Mouse (Mus musculus) embryonic facial prominence, embryonic 12.5 days (tissue): ENCODE results near the gene Rcan3. TPM values are rescaled to one million over a fixed set of nuclear protein-coding genes. Genes with fewer than 3 reads are reported as not detected.
A peak's percentile ranks its signal among the peaks of the same experiment; 100 is the strongest.

Experiments used
- ATAC-seq: fragments of 200-750 bp; cut with Nextera tagmentation; 2 replicates; pipeline ENCODE4 v1.8.0; 2017; ENCODE audit not compliant: insufficient number of reproducible peaks, insufficient read depth, low FRiP score, low TSS enrichment
- H3K27ac ChIP-seq: fragments of 300-500 bp; sonication (generic); 2 replicates; pipeline ENCODE4 v1.5.1; 2016; ENCODE audit warnings: mild to moderate bottlenecking
- H3K27me3 ChIP-seq: fragments of 300-500 bp; sonication (generic); 2 replicates; pipeline ENCODE4 v1.6.1; 2016; ENCODE audit warnings: mild to moderate bottlenecking, moderate library complexity
- H3K36me3 ChIP-seq: fragments of 300-500 bp; sonication (generic); 2 replicates; pipeline ENCODE4 v1.6.1; 2016; ENCODE audit warnings: mild to moderate bottlenecking
- H3K4me1 ChIP-seq: fragments of 300-500 bp; sonication (generic); 2 replicates; pipeline ENCODE4 v1.6.1; 2016
- H3K4me2 ChIP-seq: fragments of 300-500 bp; sonication (generic); replicated peaks from 2 replicates; pipeline ENCODE4 v1.6.1; 2016; ENCODE audit warnings: mild to moderate bottlenecking, moderate library complexity
- H3K4me3 ChIP-seq: fragments of 300-500 bp; sonication (generic); 2 replicates; pipeline ENCODE4 v1.5.1; 2016; ENCODE audit warnings: mild to moderate bottlenecking
- H3K9ac ChIP-seq: fragments of 300-500 bp; sonication (generic); 2 replicates; pipeline ENCODE4 v1.6.1; 2016; ENCODE audit warnings: mild to moderate bottlenecking, moderate library complexity
- H3K9me3 ChIP-seq: fragments of 300-500 bp; sonication (generic); 2 replicates; pipeline ENCODE4 v1.6.1; 2016; ENCODE audit warnings: mild to moderate bottlenecking, moderate library complexity
- WGBS: fragments of 180-500 bp; shearing (Covaris S2); methylation state at CpG from one replicate; pipeline ENCODE4 v1.1.7; 2016; 5-methylcytosine and 5-hydroxymethylcytosine counted together
- polyA plus RNA-seq: library from polyadenylated mRNA; unstranded; fragments of >200 nt; fragmentation: Nextera tagmentation; extraction: Ambion mirVana; gene quantifications from 2 replicates; pipeline ENCODE4 v1.2.1, GENCODE M21; 2016

The Rcan3 gene
- polyA plus RNA-seq, 1 experiment from 2014 or later: 17.2 TPM

- WGBS: 38% methylated on average over 4 of the region's 4 CpGs
- ATAC-seq: no peak
- H3K4me3 ChIP-seq: no peak overlapping the region
- no peaks in the 10 kb centered on the region for H3K9me3 ChIP-seq
- H3K27me3 ChIP-seq: no peaks in the 10 kb centered on the region
- no peaks in the 10 kb centered on the region for H3K4me1 ChIP-seq
- no peak overlapping the region for H3K27ac ChIP-seq
- 0 out of 2 replicates have a peak, but pooled peaks cover 6% of the 10 kb centered on the region for H3K36me3 ChIP-seq
- no peak overlapping the region for H3K4me2 ChIP-seq
- H3K9ac ChIP-seq: no peak overlapping the region
These were observed 22.0 kb downstream of the Rcan3 start for GRCm38 (mm10) chr4:135411633-135412032.

GRCm38 (mm10) chr4:135406180-135406579 lies 27.5 kb downstream of the Rcan3 start:
- 62% methylated on average over 5 of the region's 5 CpGs for WGBS
- 0 out of 2 replicates have a peak, but pooled peaks cover 6% of the 10 kb centered on the region for H3K36me3 ChIP-seq
- no peaks in the 10 kb centered on the region for H3K4me1 ChIP-seq
- H3K9ac ChIP-seq: no peak overlapping the region
- no peaks in the 10 kb centered on the region for H3K9me3 ChIP-seq
- H3K27ac ChIP-seq: no peak overlapping the region
- peaks cover under 1% of the 10 kb centered on the region; the same call in 1 of the 2 replicates for H3K27me3 ChIP-seq
- ATAC-seq: no peak
- H3K4me2 ChIP-seq: no peak overlapping the region
- no peak overlapping the region for H3K4me3 ChIP-seq

- peaks cover 9% of the 10 kb centered on the region; the same call in 1 of the 2 replicates for H3K27me3 ChIP-seq
- H3K9me3 ChIP-seq: no peaks in the 10 kb centered on the region
- H3K4me3 ChIP-seq: no peak overlapping the region
- no peak overlapping the region for H3K27ac ChIP-seq
- H3K36me3 ChIP-seq: 0 out of 2 replicates have a peak, but pooled peaks cover 3% of the 10 kb centered on the region
- no peak overlapping the region for H3K4me2 ChIP-seq
- WGBS: 86% methylated on average over 2 of the region's 2 CpGs
- no peak for ATAC-seq
- H3K4me1 ChIP-seq: no peaks in the 10 kb centered on the region
- no peak overlapping the region for H3K9ac ChIP-seq
These were observed 28.7 kb downstream of the Rcan3 start for GRCm38 (mm10) chr4:135404916-135405315.

GRCm38 (mm10) chr4:135404048-135404447 lies 29.6 kb downstream of the Rcan3 start:
- H3K4me3 ChIP-seq: no peak overlapping the region
- no peaks in the 10 kb centered on the region for H3K36me3 ChIP-seq
- no peaks in the 10 kb centered on the region for H3K9me3 ChIP-seq
- H3K4me1 ChIP-seq: no peaks in the 10 kb centered on the region
- no peak overlapping the region for H3K4me2 ChIP-seq
- H3K9ac ChIP-seq: no peak overlapping the region
- ATAC-seq: no peak
- peaks cover 16% of the 10 kb centered on the region for H3K27me3 ChIP-seq
- no peak overlapping the region for H3K27ac ChIP-seq
- 66% methylated on average over 10 of the region's 10 CpGs for WGBS

- H3K9me3 ChIP-seq: no peaks in the 10 kb centered on the region
- H3K9ac ChIP-seq: no peak overlapping the region
- H3K27me3 ChIP-seq: peaks cover 37% of the 10 kb centered on the region
- H3K27ac ChIP-seq: no peak overlapping the region
- 36% methylated on average over 7 of the region's 7 CpGs for WGBS
- peaks cover 6% of the 10 kb centered on the region; the same call in 1 of the 2 replicates for H3K4me1 ChIP-seq
- ATAC-seq: no peak
- H3K36me3 ChIP-seq: no peaks in the 10 kb centered on the region
- no peak overlapping the region for H3K4me2 ChIP-seq
- no peak overlapping the region for H3K4me3 ChIP-seq
These were observed 31.8 kb downstream of the Rcan3 start for GRCm38 (mm10) chr4:135401881-135402280.

- peak within 1 kb of the TSS; percentile 35 for H3K4me3 ChIP-seq
- ATAC-seq: no peak
- WGBS: under 1% methylated on average over 29 of the region's 29 CpGs
- peaks cover 52% of the 10 kb centered on the region for H3K27me3 ChIP-seq
- peak within 1 kb of the TSS; percentile 63 for H3K4me2 ChIP-seq
- H3K27ac ChIP-seq: no peak within 1 kb of the TSS
- no peaks in the 10 kb centered on the region for H3K36me3 ChIP-seq
- peaks cover 6% of the 10 kb centered on the region; the same call in 1 of the 2 replicates for H3K4me1 ChIP-seq
- H3K9me3 ChIP-seq: peaks cover under 1% of the 10 kb centered on the region; the same call in 1 of the 2 replicates
- peak within 1 kb of the TSS; percentile 46 for H3K9ac ChIP-seq
These were observed 35.7 kb downstream of the Rcan3 start, which contains the start of gene Ncmap for GRCm38 (mm10) chr4:135397991-135398390. Gene Ncmap, minus strand, starts transcription at chr4:135398227.

GRCm38 (mm10) chr4:135397551-135397950 lies 36.1 kb downstream of the Rcan3 start:
- peak overlapping the region; percentile 35 for H3K4me3 ChIP-seq
- peak overlapping the region; percentile 46; the same call in 1 of the 2 replicates for H3K9ac ChIP-seq
- no peaks in the 10 kb centered on the region for H3K36me3 ChIP-seq
- H3K4me2 ChIP-seq: peak overlapping the region; percentile 63
- peaks cover 4% of the 10 kb centered on the region; the same call in 1 of the 2 replicates for H3K9me3 ChIP-seq
- H3K4me1 ChIP-seq: peaks cover 6% of the 10 kb centered on the region; the same call in 1 of the 2 replicates
- 3% methylated on average over 16 of the region's 16 CpGs for WGBS
- H3K27ac ChIP-seq: no peak overlapping the region
- peaks cover 52% of the 10 kb centered on the region for H3K27me3 ChIP-seq
- ATAC-seq: no peak

GRCm38 (mm10) chr4:135396303-135396702 lies 37.4 kb downstream of the Rcan3 start:
- Histone ChIP-seq H3K4me3 (no peak overlapping the region), H3K4me2 (no peak overlapping the region), H3K27ac (no peak overlapping the region), H3K9ac (no peak overlapping the region), H3K4me1 (peaks cover 6% of the 10 kb centered on the region), H3K27me3 (peaks cover 52% of the 10 kb centered on the region), H3K36me3 (no peaks in the 10 kb centered on the region), H3K9me3 (peaks cover 4% of the 10 kb centered on the region; the same call in 1 of the 2 replicates)
- 79% methylated on average over 5 of the region's 5 CpGs for WGBS
- no peak for ATAC-seq

GRCm38 (mm10) chr4:135395375-135395774 lies 38.3 kb downstream of the Rcan3 start:
- H3K9ac ChIP-seq: no peak overlapping the region
- no peak overlapping the region for H3K27ac ChIP-seq
- peaks cover 44% of the 10 kb centered on the region for H3K27me3 ChIP-seq
- H3K4me2 ChIP-seq: no peak overlapping the region
- H3K4me3 ChIP-seq: no peak overlapping the region
- peaks cover 4% of the 10 kb centered on the region; the same call in 1 of the 2 replicates for H3K9me3 ChIP-seq
- no peaks in the 10 kb centered on the region for H3K36me3 ChIP-seq
- peaks cover 6% of the 10 kb centered on the region for H3K4me1 ChIP-seq
- ATAC-seq: no peak
- 86% methylated on average over 4 of the region's 4 CpGs for WGBS

- ATAC-seq: no peak
- Histone ChIP-seq H3K27ac (no peak overlapping the region), H3K36me3 (no peaks in the 10 kb centered on the region), H3K9ac (no peak overlapping the region), H3K9me3 (peaks cover 4% of the 10 kb centered on the region; the same call in 1 of the 2 replicates), H3K27me3 (peaks cover 42% of the 10 kb centered on the region), H3K4me2 (no peak overlapping the region), H3K4me3 (no peak overlapping the region), H3K4me1 (peaks cover 6% of the 10 kb centered on the region)
- 70% methylated on average over 7 of the region's 7 CpGs for WGBS
These were observed 39.0 kb downstream of the Rcan3 start for GRCm38 (mm10) chr4:135394666-135395065.

GRCm38 (mm10) chr4:135393381-135393780 lies 40.3 kb downstream of the Rcan3 start:
- peaks cover 4% of the 10 kb centered on the region; the same call in 1 of the 2 replicates for H3K9me3 ChIP-seq
- no peak overlapping the region for H3K4me2 ChIP-seq
- no peak overlapping the region for H3K9ac ChIP-seq
- H3K4me3 ChIP-seq: no peak overlapping the region
- H3K27me3 ChIP-seq: peaks cover 30% of the 10 kb centered on the region
- H3K36me3 ChIP-seq: no peaks in the 10 kb centered on the region
- no peak for ATAC-seq
- peaks cover 6% of the 10 kb centered on the region for H3K4me1 ChIP-seq
- 69% methylated on average over 6 of the region's 6 CpGs for WGBS
- no peak overlapping the region for H3K27ac ChIP-seq

GRCm38 (mm10) chr4:135392801-135393200 lies 40.9 kb downstream of the Rcan3 start:
- ATAC-seq: no peak
- WGBS: 80% methylated on average over 3 of the region's 3 CpGs
- Histone ChIP-seq H3K4me3 (no peak overlapping the region), H3K36me3 (no peaks in the 10 kb centered on the region), H3K9ac (no peak overlapping the region), H3K4me2 (no peak overlapping the region), H3K9me3 (peaks cover 4% of the 10 kb centered on the region; the same call in 1 of the 2 replicates), H3K27me3 (peaks cover 24% of the 10 kb centered on the region), H3K4me1 (peaks cover 5% of the 10 kb centered on the region), H3K27ac (no peak overlapping the region)
